Mouse (Mus musculus) liver, adult 2 months (tissue): ENCODE measurements around the gene Npff. TPM values are rescaled to one million over a fixed set of nuclear protein-coding genes. Genes with fewer than 3 reads are reported as not detected.

ENCODE experiments used
- DNase-seq: peaks from one replicate; pipeline ENCODE4 v3.0.0-alpha.2; 2011; ENCODE audit warnings: low read depth, low spot score; ENCODE audit errors: extremely low read depth
- H3K27ac ChIP-seq: fragments of 200-500 bp; replicated peaks from 2 replicates; pipeline ENCODE4 v1.5.1; 2012; ENCODE audit warnings: low read depth, mild to moderate bottlenecking, control low read depth, inconsistent platforms, low read length; ENCODE audit not compliant: insufficient read depth
- H3K27me3 ChIP-seq: fragments of 200-500 bp; 2 replicates; pipeline ENCODE4 v1.6.1; 2012; ENCODE audit warnings: mild to moderate bottlenecking, moderate library complexity, low read length, inconsistent platforms; ENCODE audit not compliant: control insufficient read depth, insufficient read depth
- H3K36me3 ChIP-seq: fragments of 200-500 bp; 2 replicates; pipeline ENCODE4 v1.6.1; 2012; ENCODE audit warnings: low read length, inconsistent platforms; ENCODE audit not compliant: control insufficient read depth, insufficient read depth
- H3K4me1 ChIP-seq: fragments of 200-500 bp; 2 replicates; pipeline ENCODE4 v1.6.1; 2011; ENCODE audit warnings: low read length; ENCODE audit not compliant: control insufficient read depth, insufficient read depth
- H3K4me3 ChIP-seq: fragments of 200-500 bp; 2 replicates; pipeline ENCODE4 v1.5.1; 2011; ENCODE audit warnings: low read depth, mild to moderate bottlenecking, control low read depth, low read length, moderate library complexity; ENCODE audit not compliant: insufficient read depth
- H3K79me2 ChIP-seq: fragments of 200-500 bp; 2 replicates; pipeline ENCODE4 v1.6.1; 2012; ENCODE audit warnings: inconsistent platforms, mild to moderate bottlenecking, low read length, moderate library complexity; ENCODE audit not compliant: control insufficient read depth, insufficient read depth
- H3K9ac ChIP-seq: fragments of 200-500 bp; 2 replicates; pipeline ENCODE4 v1.6.1; 2012; ENCODE audit warnings: low read depth, mild to moderate bottlenecking, control low read depth, inconsistent platforms, low read length
- CTCF ChIP-seq: fragments of 200-500 bp; IDR thresholded peaks from 2 replicates; pipeline ENCODE4 v1.5.1; 2011; ENCODE audit warnings: low read depth, low read length, control low read depth
- POLR2A ChIP-seq: fragments of 200-500 bp; IDR thresholded peaks from 2 replicates; pipeline ENCODE4 v1.6.1; 2011; ENCODE audit warnings: low read length, control low read depth; ENCODE audit not compliant: insufficient read depth; ENCODE audit errors: extremely low read depth
- WGBS: fragments of 180-500 bp; shearing (Covaris S2); methylation state at CpG from one replicate; pipeline ENCODE4 v1.1.7; 2018; 5-methylcytosine and 5-hydroxymethylcytosine counted together
- polyA plus RNA-seq: library from polyadenylated mRNA; depleted of rRNA; stranded (reverse); fragments of >200 nt; gene quantifications from 2 replicates; pipeline ENCODE4 v1.2.3, GENCODE M21; 2012; rRNA removed
- total RNA-seq: library from RNA; depleted of rRNA; stranded (reverse); fragments of >200 nt; gene quantifications from 2 replicates; pipeline ENCODE4 v1.2.3, GENCODE M21; 2014; rRNA removed

The Npff gene
- total and polyA plus RNA-seq, 2 experiments = 0.65 to 3.5 TPM

GRCm38 (mm10) chr15:102485853-102486252 lies 38.9 kb downstream of the Npff start:
- Histone ChIP-seq H3K27me3 (no peaks in the 10 kb centered on the region), H3K9ac (no peak overlapping the region), H3K79me2 (no peaks in the 10 kb centered on the region; the same call in 1 of the 2 replicates), H3K27ac (no peak overlapping the region), H3K4me1 (no peaks in the 10 kb centered on the region), H3K36me3 (peaks cover 74% of the 10 kb centered on the region), H3K4me3 (no peak overlapping the region)
- WGBS = 94% methylated on average over 12 of the region's 12 CpGs
- TF ChIP-seq CTCF = no peak
- no peak for DNase-seq

GRCm38 (mm10) chr15:102483136-102483535 lies 41.6 kb downstream of the Npff start:
- DNase-seq = no peak
- 92% methylated on average over 3 of the region's 3 CpGs for WGBS
- peaks cover 72% of the 10 kb centered on the region for H3K36me3 ChIP-seq

GRCm38 (mm10) chr15:102474520-102474919 lies 50.2 kb downstream of the Npff start:
- no peak for DNase-seq
- TF ChIP-seq CTCF = no peak
- TF ChIP-seq POLR2A = no peak
- Histone ChIP-seq H3K27ac (no peak overlapping the region), H3K27me3 (no peaks in the 10 kb centered on the region), H3K36me3 (peaks cover 55% of the 10 kb centered on the region), H3K9ac (no peak overlapping the region), H3K79me2 (peaks cover 8% of the 10 kb centered on the region), H3K4me1 (peaks cover 9% of the 10 kb centered on the region; the same call in 1 of the 2 replicates), H3K4me3 (no peak overlapping the region)
- 94% methylated on average over 2 of the region's 2 CpGs for WGBS

More at GRCm38 (mm10) chr15:102483136-102483535, 41.6 kb downstream of the Npff start:
- Histone ChIP-seq H3K4me1 (no peaks in the 10 kb centered on the region), H3K9ac (no peak overlapping the region), H3K27ac (no peak overlapping the region), H3K79me2 (no peaks in the 10 kb centered on the region; the same call in 1 of the 2 replicates), H3K4me3 (no peak overlapping the region), H3K27me3 (no peaks in the 10 kb centered on the region)
- no peak for TF ChIP-seq CTCF
- no peak for TF ChIP-seq POLR2A

Other genes starting within 250 kb of the Npff start
- 8.5 and 10.1 TPM in 2 replicates for gene Mfsd5, start 245.5 kb downstream of the Npff start, total RNA-seq
- 44.3 and 51.4 TPM in 2 replicates for gene Mfsd5, start 245.5 kb downstream of the Npff start, polyA plus RNA-seq
- gene Espl1, start 228.7 kb downstream of the Npff start, total RNA-seq = 0.09 and 0.27 TPM in 2 replicates
- gene Espl1, start 228.7 kb downstream of the Npff start, polyA plus RNA-seq = 0.11 and 0.21 TPM in 2 replicates
- gene Pfdn5, start 198.8 kb downstream of the Npff start, total RNA-seq = 137 and 195 TPM in 2 replicates
- 44.6 and 45.2 TPM in 2 replicates for gene Pfdn5, start 198.8 kb downstream of the Npff start, polyA plus RNA-seq
- 25.5 and 27.6 TPM in 2 replicates for gene Myg1, start 193.2 kb downstream of the Npff start, total RNA-seq
- 32.0 and 32.3 TPM in 2 replicates for gene Myg1, start 193.2 kb downstream of the Npff start, polyA plus RNA-seq
- gene Aaas, start 174.2 kb downstream of the Npff start, total RNA-seq = 4.0 and 8.3 TPM in 2 replicates
- gene Aaas, start 174.2 kb downstream of the Npff start, polyA plus RNA-seq = 18.9 and 24.0 TPM in 2 replicates
- gene Sp7, start 157.8 kb downstream of the Npff start, total RNA-seq = not detected in 2 replicates
- gene Sp7, start 157.8 kb downstream of the Npff start, polyA plus RNA-seq = not detected in 2 replicates
- gene Sp1, start 118.8 kb downstream of the Npff start, total RNA-seq = 16.7 and 18.2 TPM in 2 replicates
- gene Sp1, start 118.8 kb downstream of the Npff start, polyA plus RNA-seq = 7.3 and 7.6 TPM in 2 replicates
- gene Amhr2, start 79.6 kb downstream of the Npff start, total RNA-seq = 0.07 and 0.09 TPM in 2 replicates
- gene Amhr2, start 79.6 kb downstream of the Npff start, polyA plus RNA-seq = 0.40 and 0.49 TPM in 2 replicates
- gene Prr13, start 65.9 kb downstream of the Npff start, total RNA-seq = 7.3 and 11.1 TPM in 2 replicates
- 93.4 and 98.3 TPM in 2 replicates for gene Prr13, start 65.9 kb downstream of the Npff start, polyA plus RNA-seq
- gene Pcbp2, start 54.4 kb downstream of the Npff start, total RNA-seq = 112 and 189 TPM in 2 replicates
- gene Pcbp2, start 54.4 kb downstream of the Npff start, polyA plus RNA-seq = 261 and 273 TPM in 2 replicates
- not detected in 2 replicates for gene Gm10337, start 21.2 kb downstream of the Npff start, total RNA-seq
- gene Gm10337, start 21.2 kb downstream of the Npff start, polyA plus RNA-seq = not detected in 2 replicates
- 0.34 and 0.46 TPM in 2 replicates for gene Map3k12, start 7.9 kb downstream of the Npff start, total RNA-seq
- 0.22 and 0.43 TPM in 2 replicates for gene Map3k12, start 7.9 kb downstream of the Npff start, polyA plus RNA-seq
- 15.2 and 16.0 TPM in 2 replicates for gene Tarbp2, start 6.8 kb downstream of the Npff start, total RNA-seq
- 34.1 and 40.6 TPM in 2 replicates for gene Tarbp2, start 6.8 kb downstream of the Npff start, polyA plus RNA-seq
- gene Gm28047, start 100.1 kb upstream of the Npff start, total RNA-seq = not detected in 2 replicates
- not detected in 2 replicates for gene Gm28047, start 100.1 kb upstream of the Npff start, polyA plus RNA-seq
- gene Atf7, start 100.5 kb upstream of the Npff start, total RNA-seq = 10.1 and 12.6 TPM in 2 replicates
- 27.8 and 41.1 TPM in 2 replicates for gene Atf7, start 100.5 kb upstream of the Npff start, polyA plus RNA-seq
- gene Atp5g2, start 147.4 kb upstream of the Npff start, total RNA-seq = 149 and 181 TPM in 2 replicates
- 342 and 359 TPM in 2 replicates for gene Atp5g2, start 147.4 kb upstream of the Npff start, polyA plus RNA-seq
- gene Calcoco1, start 197.2 kb upstream of the Npff start, total RNA-seq = 19.1 and 20.5 TPM in 2 replicates
- 20.7 and 22.8 TPM in 2 replicates for gene Calcoco1, start 197.2 kb upstream of the Npff start, polyA plus RNA-seq